ENCODE assay signal across 7 mouse cellular contexts in the genomic region with DNA sequence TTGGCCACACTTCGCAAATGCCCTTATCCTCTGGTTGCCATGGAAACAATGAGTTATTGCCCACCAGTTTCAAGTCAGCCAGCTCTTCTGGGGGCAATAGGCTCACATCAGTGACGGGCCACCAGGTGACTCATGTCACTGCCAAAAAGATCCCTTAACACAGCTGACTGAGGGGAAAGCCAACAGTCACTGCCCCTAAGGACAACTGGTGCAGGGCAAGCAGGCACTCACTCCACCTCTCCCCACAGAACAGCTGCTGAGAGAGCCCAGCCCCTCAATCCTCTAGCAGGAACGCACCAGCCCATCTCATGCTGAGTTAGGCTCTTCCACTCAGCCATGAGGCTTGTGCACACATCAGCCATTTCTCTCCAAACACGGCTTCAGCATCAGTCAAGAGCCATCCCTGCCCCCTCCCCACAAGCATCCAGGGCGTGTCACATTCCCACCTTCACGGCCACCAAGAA.
DNase-seq lines count a peak whose midpoint lies in the region; ATAC-seq and TF ChIP-seq lines count a peak whose summit lies in the region.

No protein-coding gene starts in this region.

- peak overlapping the region; percentile 78 for H3K9ac ChIP-seq in lung, embryonic 15.5 days
- peak overlapping the region; percentile 92 for H3K9ac ChIP-seq in heart, postnatal 0 days (replicated peaks; ENCODE audit: low read depth, low read length)

- H3K4me3 ChIP-seq in lung, embryonic 15.5 days = peak overlapping the region; percentile 72
- peak overlapping the region; percentile 89 for H3K4me3 ChIP-seq in heart, postnatal 0 days (ENCODE audit: low read depth, low read length)

- H3K36me3 ChIP-seq in lung, embryonic 15.5 days = no peaks in the 10 kb centered on the region
- H3K36me3 ChIP-seq in heart, postnatal 0 days (replicated peaks; ENCODE audit: control insufficient read depth, insufficient read depth, low read length) = no peaks in the 10 kb centered on the region

- no peak for TF ChIP-seq CTCF in heart, postnatal 0 days (IDR thresholded peaks at IDR 0.05; ENCODE audit: low read depth)

- H3K9me3 ChIP-seq in lung, embryonic 15.5 days = no peaks in the 10 kb centered on the region
- H3K9me3 ChIP-seq in heart, postnatal 0 days (replicated peaks; ENCODE audit: control insufficient read depth, low read length) = no peaks in the 10 kb centered on the region

- no peaks in the 10 kb centered on the region for H3K27me3 ChIP-seq in lung, embryonic 15.5 days
- H3K27me3 ChIP-seq in heart, postnatal 0 days (ENCODE audit: control insufficient read depth, insufficient read depth, low read length) = no peaks in the 10 kb centered on the region

- H3K4me1 ChIP-seq in lung, embryonic 15.5 days = peaks cover 68% of the 10 kb centered on the region
- peaks cover 73% of the 10 kb centered on the region for H3K4me1 ChIP-seq in heart, postnatal 0 days (ENCODE audit: control insufficient read depth, insufficient read depth)

- peak; percentile 27 for ATAC-seq in lung, embryonic 15.5 days (ENCODE audit: borderline replicate concordance, extremely low read depth, low FRiP score, low TSS enrichment)
- ATAC-seq in common myeloid progenitor, adult 5-6 weeks (replicated peaks; ENCODE audit: low read depth, poor library complexity, severe bottlenecking) = 0 out of 2 replicates have a peak, but pooled peaks have one; percentile 10
- peak; percentile 31 for ATAC-seq in heart, postnatal 0 days (ENCODE audit: insufficient read depth, low read depth)

- no peak for TF ChIP-seq EP300 in heart, postnatal 0 days (IDR thresholded peaks at IDR 0.05; ENCODE audit: low read depth)

- WGBS in lung, embryonic 15.5 days = 2% methylated on average over 6 of the region's 6 CpGs
- WGBS in heart, postnatal 0 days = 5% methylated on average over 6 of the region's 6 CpGs

- H3K27ac ChIP-seq in lung, embryonic 15.5 days = peak overlapping the region; percentile 99
- peak overlapping the region; percentile 98 for H3K27ac ChIP-seq in heart, postnatal 0 days (ENCODE audit: low read depth)

- intact Hi-C loops in left cerebral cortex, postnatal 25 days (cut with DNase I) = loop anchor here (5.0 kb wide), 1 partner anchor 37 kb away; no protein-coding TSS in a partner anchor

- no peak for DNase-seq in lung, postnatal 14 days
- DNase-seq in heart, postnatal 0 days (ENCODE audit: low spot score) = peak; percentile 29
- DNase-seq in lung, postnatal 10 days = peak; percentile 47
- no peak for DNase-seq in left cerebral cortex, postnatal 25 days (ENCODE audit: low spot score in 2 of 2)
- no peak for DNase-seq in cerebellum, adult 11 months

- peak overlapping the region; percentile 86 for H3K4me2 ChIP-seq in lung, embryonic 15.5 days
- peak overlapping the region; percentile 85 for H3K4me2 ChIP-seq in heart, postnatal 0 days (ENCODE audit: low read depth, low read length)

Comparison
In these comparisons a context has a peak if more than half of its experiments do, and no peak if none do; other contexts are left out.
1. DNase-seq: peak in heart, postnatal 0 days (single experiment) and lung, postnatal 10 days (single experiment); none in lung, postnatal 14 days (single experiment), left cerebral cortex, postnatal 25 days (0 of 2) and cerebellum, adult 11 months (single experiment).
2. Peak in every context shown above with its lines, with median percentiles within 50 percentile points of each other: ATAC-seq.